In the genomic region with DNA sequence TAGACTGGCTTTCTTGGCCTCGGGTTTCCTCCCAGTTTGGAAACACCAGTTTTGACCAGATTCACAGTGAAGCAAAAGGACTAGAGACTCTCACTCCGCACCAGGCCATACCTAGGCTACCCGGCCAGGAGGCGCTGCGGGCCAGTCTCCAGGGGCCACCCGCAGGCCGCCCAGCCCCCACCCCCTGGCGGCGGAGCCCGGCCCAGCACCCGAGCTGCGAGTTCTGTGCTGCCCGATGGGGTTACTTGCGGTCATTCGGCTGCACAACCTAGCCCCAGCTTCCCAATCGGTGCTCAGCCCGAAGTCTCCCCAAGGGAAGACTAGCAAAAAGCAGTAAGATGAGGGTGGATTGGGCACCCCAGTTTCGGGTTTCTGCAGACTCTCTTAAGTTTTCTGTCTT, we compare ENCODE assay signal across 8 mouse cellular contexts. TPM values are rescaled to one million over a fixed set of nuclear protein-coding genes. Genes with fewer than 3 reads are reported as not detected.
DNase-seq lines count a peak whose midpoint lies in the region; ATAC-seq and TF ChIP-seq lines count a peak whose summit lies in the region.

No protein-coding gene starts in this region.

- no peak overlapping the region for H3K27ac ChIP-seq in ES-E14 (ENCODE audit: insufficient read depth, low read depth, low read length, poor library complexity, severe bottlenecking)
- H3K27ac ChIP-seq in forebrain, embryonic 16.5 days (ENCODE audit: low read length), result peak overlapping the region; percentile 33
- H3K27ac ChIP-seq in lung, embryonic 14.5 days (ENCODE audit: low read depth), result peak overlapping the region; percentile 73

- no peaks in the 10 kb centered on the region for H3K9me3 ChIP-seq in ES-E14 (ENCODE audit: control insufficient read depth, insufficient read depth, low read depth, low read length)
- no peaks in the 10 kb centered on the region for H3K9me3 ChIP-seq in forebrain, embryonic 16.5 days (ENCODE audit: control insufficient read depth, low read length)
- no peaks in the 10 kb centered on the region for H3K9me3 ChIP-seq in lung, embryonic 14.5 days (ENCODE audit: low read depth, low read length)

- intact Hi-C loops in heart, postnatal 36 days (cut with DNase I), result loop anchor here (1.0 to 5.0 kb wide), 6 partner anchors 38 to 197 kb away; no protein-coding TSS in a partner anchor

- H3K27me3 ChIP-seq in forebrain, embryonic 16.5 days (replicated peaks; ENCODE audit: control insufficient read depth, insufficient read depth, low read length), result no peaks in the 10 kb centered on the region
- no peaks in the 10 kb centered on the region for H3K27me3 ChIP-seq in lung, embryonic 14.5 days (ENCODE audit: insufficient read depth, low read length)

- no peaks in the 10 kb centered on the region for H3K36me3 ChIP-seq in ES-E14 (ENCODE audit: control insufficient read depth, insufficient read depth, low read length, poor library complexity, severe bottlenecking)
- no peaks in the 10 kb centered on the region for H3K36me3 ChIP-seq in forebrain, embryonic 16.5 days (ENCODE audit: control insufficient read depth, insufficient read depth)
- no peaks in the 10 kb centered on the region for H3K36me3 ChIP-seq in lung, embryonic 14.5 days (ENCODE audit: insufficient read depth)

- no peak overlapping the region for H3K9ac ChIP-seq in ES-E14 (ENCODE audit: insufficient read depth, low read depth, low read length, poor library complexity, severe bottlenecking)
- H3K9ac ChIP-seq in forebrain, embryonic 16.5 days (replicated peaks; ENCODE audit: low read depth, low read length), result peak overlapping the region; percentile 52
- peak overlapping the region; percentile 60 for H3K9ac ChIP-seq in lung, embryonic 14.5 days

- TF ChIP-seq CTCF in lung, embryonic 14.5 days (IDR thresholded peaks at IDR 0.05; ENCODE audit: low read depth), result peak; percentile 69

- in situ Hi-C loops in ES-E14 (cut with MboI; ENCODE audit: low sequenced_read_pairs in 2 of 2, unreplicated experiment in 2 of 2), result no loop called here

- DNase-seq in ES-E14 (ENCODE audit: low read depth, low spot score), result peak; percentile 78
- peak; percentile 56 to 74 for DNase-seq in cerebellum, adult 18-20 months
- DNase-seq in heart, postnatal 36 days, result peak; percentile 90 to 92
- DNase-seq in layer of hippocampus, adult 8-10 months (ENCODE audit: low spot score in 2 of 2), result peak; percentile 60 to 76
- DNase-seq in lung, embryonic 14.5 days, result peak; percentile 86
- peak; percentile 69 to 71 for DNase-seq in thymus, adult 18-20 months

- peak overlapping the region; percentile 52 for H3K4me2 ChIP-seq in forebrain, embryonic 16.5 days (ENCODE audit: low read length)
- peak overlapping the region; percentile 68 for H3K4me2 ChIP-seq in lung, embryonic 14.5 days

- no peaks in the 10 kb centered on the region for H3K4me1 ChIP-seq in ES-E14 (ENCODE audit: control insufficient read depth in 2 of 2, insufficient read depth in 2 of 2, low read length in 2 of 2, poor library complexity in 1 of 2)
- H3K4me1 ChIP-seq in forebrain, embryonic 16.5 days (replicated peaks; ENCODE audit: control insufficient read depth, insufficient read depth, low read length), result peaks cover 15% of the 10 kb centered on the region
- H3K4me1 ChIP-seq in lung, embryonic 14.5 days (ENCODE audit: insufficient read depth), result no peaks in the 10 kb centered on the region

- peak; percentile 32 for ATAC-seq in forebrain, embryonic 16.5 days
- peak; percentile 81 for ATAC-seq in lung, embryonic 14.5 days (ENCODE audit: insufficient read depth)
- peak; percentile 74 for ATAC-seq in neutrophil, adult 5-6 weeks (ENCODE audit: extremely low read depth, insufficient number of reproducible peaks, low FRiP score, poor library complexity, severe bottlenecking)

- 1% methylated on average over 18 of the region's 18 CpGs for WGBS in forebrain, embryonic 16.5 days
- under 1% methylated on average over 18 of the region's 18 CpGs for WGBS in lung, embryonic 14.5 days

- H3K4me3 ChIP-seq in ES-E14 (ENCODE audit: insufficient read depth in 1 of 2, low read depth in 1 of 2, low read length in 2 of 2, poor library complexity in 1 of 2, severe bottlenecking in 1 of 2), result peak overlapping the region; percentile 62 to 71
- H3K4me3 ChIP-seq in forebrain, embryonic 16.5 days (replicated peaks; ENCODE audit: low read length), result peak overlapping the region; percentile 65
- peak overlapping the region; percentile 53 for H3K4me3 ChIP-seq in lung, embryonic 14.5 days (ENCODE audit: low read depth, low read length)

TF ChIP-seq in ES-E14, 5 proteins besides CTCF, POLR2A, EP300 and RAD21:
- TF ChIP-seq CHD2 (IDR thresholded peaks at IDR 0.05; ENCODE audit: low read depth, low read length), result no peak
- TF ChIP-seq ZNF384 (IDR thresholded peaks at IDR 0.05; ENCODE audit: low read depth, low read length), result no peak
- no peak for TF ChIP-seq ZC3H11A (IDR thresholded peaks at IDR 0.05; ENCODE audit: borderline replicate concordance, low read depth, low read length)
- no peak for TF ChIP-seq HCFC1 (IDR thresholded peaks at IDR 0.05; ENCODE audit: borderline replicate concordance, insufficient read depth, low read length)
- no peak for TF ChIP-seq MAFK (IDR thresholded peaks at IDR 0.05; ENCODE audit: insufficient read depth, low read depth, low read length)

RNA-seq across cellular contexts. Expression of a gene that starts 1.1 kb away (rescaled TPM):
- 18.9 and 23.7 TPM in 2 replicates for total RNA-seq in ES-E14 (2012; rRNA removed)
- 8.9 and 11.7 TPM in 2 replicates for polyA plus RNA-seq in forebrain, embryonic 16.5 days (2015; fragmentation: Nextera tagmentation; extraction: Ambion mirVana)
- 10 to 100 TPM; 24.6 to 26.3 TPM for total RNA-seq in heart, postnatal 36 days (2021)
- 10 to 100 TPM; 23.5 to 37.9 (median 28.2) TPM for total RNA-seq in layer of hippocampus, adult 8-10 months (2022)
- polyA plus RNA-seq in lung, embryonic 14.5 days (2014; fragmentation: Nextera tagmentation; extraction: Ambion mirVana), result 13.6 and 14.3 TPM in 2 replicates
- 75.5 and 86.1 TPM in 2 replicates for total RNA-seq in neutrophil, adult 5-6 weeks (2017)
